Mouse (Mus musculus) forebrain, embryonic 11.5 days (tissue): ENCODE results near the gene Cep104. TPM values are rescaled to one million over a fixed set of nuclear protein-coding genes. Genes with fewer than 3 reads are reported as not detected.

Experiments
- ATAC-seq: fragments of 200-750 bp; cut with Nextera tagmentation; replicated peaks from 2 replicates; pipeline ENCODE4 v1.8.0; 2017; ENCODE audit warnings: moderate TSS enrichment; ENCODE audit not compliant: low FRiP score
- DNase-seq: peaks from one replicate; pipeline ENCODE4 v3.0.0-alpha.2; 2017; ENCODE audit warnings: low spot score
- H3K27ac ChIP-seq: fragments of 300-500 bp; sonication (generic); 2 replicates; pipeline ENCODE4 v1.5.1; 2014; ENCODE audit warnings: low read depth, low read length
- H3K27me3 ChIP-seq: fragments of 300-500 bp; sonication (generic); 2 replicates; pipeline ENCODE4 v1.6.1; 2014; ENCODE audit warnings: mild to moderate bottlenecking, low read length, mixed read lengths; ENCODE audit not compliant: control insufficient read depth, insufficient read depth
- H3K36me3 ChIP-seq: fragments of 300-500 bp; sonication (generic); 2 replicates; pipeline ENCODE4 v1.6.1; 2014; ENCODE audit warnings: mild to moderate bottlenecking, low read length, moderate library complexity, mixed read lengths; ENCODE audit not compliant: control insufficient read depth, insufficient read depth
- H3K4me1 ChIP-seq: fragments of 300-500 bp; sonication (generic); replicated peaks from 2 replicates; pipeline ENCODE4 v1.6.1; 2014; ENCODE audit warnings: low read length, mixed read lengths; ENCODE audit not compliant: control insufficient read depth, insufficient read depth
- H3K4me2 ChIP-seq: fragments of 300-500 bp; sonication (generic); 2 replicates; pipeline ENCODE4 v1.6.1; 2014; ENCODE audit warnings: low read depth, mild to moderate bottlenecking, low read length, moderate library complexity, mixed read lengths; ENCODE audit not compliant: severe bottlenecking
- H3K4me3 ChIP-seq: fragments of 300-500 bp; sonication (generic); 2 replicates; pipeline ENCODE4 v1.5.1; 2014; ENCODE audit warnings: low read depth, low read length
- H3K9ac ChIP-seq: fragments of 300-500 bp; sonication (generic); 2 replicates; pipeline ENCODE4 v1.6.1; 2014; ENCODE audit warnings: low read length
- H3K9me3 ChIP-seq: fragments of 300-500 bp; sonication (generic); 2 replicates; pipeline ENCODE4 v1.6.1; 2016; ENCODE audit warnings: low read length, mixed read lengths; ENCODE audit not compliant: control insufficient read depth
- WGBS: fragments of 180-500 bp; shearing (Covaris S2); extraction: QIAGEN DNeasy Blood & Tissue Kit; methylation state at CpG from one replicate; pipeline ENCODE4 v1.1.7; 2014; 5-methylcytosine and 5-hydroxymethylcytosine counted together
- polyA plus RNA-seq: library from polyadenylated mRNA; unstranded; fragments of >200 nt; fragmentation: Nextera tagmentation; extraction: Ambion mirVana; gene quantifications from 2 replicates; pipeline ENCODE4 v1.2.1, GENCODE M21; 2014

The Cep104 gene
- polyA plus RNA-seq, 1 experiment from 2014 or later: 22.6 TPM

DNA sequence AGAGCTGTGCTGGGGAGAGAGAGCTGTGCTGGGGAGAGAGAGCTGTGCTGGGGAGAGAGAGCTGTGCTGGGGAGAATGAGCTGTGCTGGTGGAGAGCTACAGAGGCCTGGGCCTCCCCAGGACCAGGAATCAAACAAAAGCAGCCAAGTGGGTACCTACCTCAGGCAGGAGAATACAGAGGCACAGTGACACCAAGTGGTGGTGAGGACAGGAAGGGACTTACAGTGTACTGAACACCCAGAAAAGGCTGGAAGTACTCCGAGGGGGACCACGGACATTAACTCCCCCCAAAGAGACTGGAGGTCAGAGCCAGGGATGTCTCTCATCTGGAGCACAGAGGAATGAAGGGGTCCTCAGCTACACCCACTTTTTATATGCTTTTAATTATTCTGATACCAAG lies 6.9 kb upstream of the Cep104 start:
- no peak for DNase-seq
- H3K27ac ChIP-seq: no peak overlapping the region
- no peaks in the 10 kb centered on the region for H3K4me1 ChIP-seq
- no peak for ATAC-seq
- H3K4me3 ChIP-seq: no peak overlapping the region
- no peaks in the 10 kb centered on the region for H3K36me3 ChIP-seq
- H3K9me3 ChIP-seq: no peaks in the 10 kb centered on the region
- WGBS: 92% methylated on average over 2 of the region's 2 CpGs
- H3K9ac ChIP-seq: no peak overlapping the region
- H3K4me2 ChIP-seq: no peak overlapping the region
- no peaks in the 10 kb centered on the region for H3K27me3 ChIP-seq

GRCm38 (mm10) chr4:153975292-153975662 lies 283 bp downstream of the Cep104 start:
- H3K4me2 ChIP-seq: peak overlapping the region; percentile 93
- H3K4me3 ChIP-seq: peak overlapping the region; percentile 88
- H3K36me3 ChIP-seq: no peaks in the 10 kb centered on the region; the same call in 1 of the 2 replicates
- under 1% methylated on average over 33 of the region's 33 CpGs for WGBS
- DNase-seq (no peak), ATAC-seq (peak; percentile 78; the same call in 1 of the 2 replicates)
- peak overlapping the region; percentile 46; the same call in 1 of the 2 replicates for H3K27ac ChIP-seq
- H3K9me3 ChIP-seq: no peaks in the 10 kb centered on the region
- H3K9ac ChIP-seq: peak overlapping the region; percentile 92
- H3K27me3 ChIP-seq: no peaks in the 10 kb centered on the region
- H3K4me1 ChIP-seq: peaks cover 2% of the 10 kb centered on the region; the same call in 1 of the 2 replicates

GRCm38 (mm10) chr4:153975768-153976167 lies 774 bp downstream of the Cep104 start:
- WGBS: 45% methylated on average over 6 of the region's 6 CpGs
- Histone ChIP-seq H3K36me3 (no peaks in the 10 kb centered on the region; the same call in 1 of the 2 replicates), H3K4me1 (peaks cover 2% of the 10 kb centered on the region; the same call in 1 of the 2 replicates), H3K9ac (peak overlapping the region; percentile 92), H3K4me2 (peak overlapping the region; percentile 93), H3K4me3 (peak overlapping the region; percentile 88), H3K27me3 (no peaks in the 10 kb centered on the region), H3K27ac (no peak overlapping the region), H3K9me3 (no peaks in the 10 kb centered on the region)
- ATAC-seq: no peak
- no peak for DNase-seq

- DNase-seq: no peak
- WGBS: 94% methylated on average over 10 of the region's 10 CpGs
- no peak for ATAC-seq
Measured at GRCm38 (mm10) chr4:153979243-153979642, 4.2 kb downstream of the Cep104 start.

DNA sequence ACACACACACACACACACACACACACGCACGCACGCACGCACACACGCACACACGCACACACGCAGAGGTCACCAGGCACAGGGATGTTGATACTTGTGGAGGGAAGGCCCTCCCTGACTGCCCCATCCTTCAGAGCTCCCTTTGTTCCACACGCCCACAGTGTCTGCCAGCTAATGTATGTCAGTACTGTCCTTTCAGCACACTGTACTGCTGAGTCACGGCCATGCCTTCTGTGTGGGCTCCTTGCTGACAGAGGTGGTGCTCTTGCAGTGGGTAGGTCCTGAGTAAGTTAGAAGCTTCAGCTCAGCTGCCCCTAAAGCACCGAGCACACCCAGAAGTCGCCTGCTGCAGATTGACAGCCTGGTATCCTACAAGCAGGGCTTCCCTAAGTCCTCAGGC lies 5.5 kb downstream of the Cep104 start:
- no peak for ATAC-seq
- 95% methylated on average over 11 of the region's 11 CpGs for WGBS
- Histone ChIP-seq H3K4me3 (no peak overlapping the region), H3K9ac (no peak overlapping the region), H3K4me1 (peaks cover 2% of the 10 kb centered on the region; the same call in 1 of the 2 replicates), H3K4me2 (no peak overlapping the region), H3K27me3 (no peaks in the 10 kb centered on the region), H3K36me3 (peaks cover 11% of the 10 kb centered on the region), H3K27ac (no peak overlapping the region), H3K9me3 (no peaks in the 10 kb centered on the region)
- DNase-seq: no peak

More at GRCm38 (mm10) chr4:153979243-153979642, 4.2 kb downstream of the Cep104 start:
- peaks cover 2% of the 10 kb centered on the region; the same call in 1 of the 2 replicates for H3K36me3 ChIP-seq
- H3K4me2 ChIP-seq: no peak overlapping the region
- no peaks in the 10 kb centered on the region for H3K9me3 ChIP-seq
- no peak overlapping the region for H3K27ac ChIP-seq
- no peaks in the 10 kb centered on the region for H3K27me3 ChIP-seq
- peaks cover 2% of the 10 kb centered on the region; the same call in 1 of the 2 replicates for H3K4me1 ChIP-seq
- H3K4me3 ChIP-seq: no peak overlapping the region
- no peak overlapping the region for H3K9ac ChIP-seq

- H3K27ac ChIP-seq: no peak overlapping the region
- H3K4me1 ChIP-seq: no peaks in the 10 kb centered on the region
- H3K4me3 ChIP-seq: no peak overlapping the region
- no peaks in the 10 kb centered on the region for H3K27me3 ChIP-seq
- no peak for ATAC-seq
- H3K36me3 ChIP-seq: peaks cover 10% of the 10 kb centered on the region
- no peaks in the 10 kb centered on the region for H3K9me3 ChIP-seq
- H3K9ac ChIP-seq: no peak overlapping the region
- whole genome bisulfite sequencing: 94% methylated on average over 10 of the region's 10 CpGs
- H3K4me2 ChIP-seq: no peak overlapping the region
- no peak for DNase-seq
Measured at GRCm38 (mm10) chr4:153992715-153993114, 17.7 kb downstream of the Cep104 start.

- H3K9me3 ChIP-seq: no peaks in the 10 kb centered on the region
- H3K9ac ChIP-seq: no peak overlapping the region
- ATAC-seq (no peak), DNase-seq (no peak)
- WGBS: 89% methylated on average over 8 of the region's 8 CpGs
- H3K36me3 ChIP-seq: peaks cover 7% of the 10 kb centered on the region
- no peaks in the 10 kb centered on the region for H3K4me1 ChIP-seq
- H3K27me3 ChIP-seq: no peaks in the 10 kb centered on the region
- H3K4me2 ChIP-seq: no peak overlapping the region
- no peak overlapping the region for H3K4me3 ChIP-seq
- H3K27ac ChIP-seq: no peak overlapping the region
Measured at GRCm38 (mm10) chr4:153993505-153993904, 18.5 kb downstream of the Cep104 start.

DNA sequence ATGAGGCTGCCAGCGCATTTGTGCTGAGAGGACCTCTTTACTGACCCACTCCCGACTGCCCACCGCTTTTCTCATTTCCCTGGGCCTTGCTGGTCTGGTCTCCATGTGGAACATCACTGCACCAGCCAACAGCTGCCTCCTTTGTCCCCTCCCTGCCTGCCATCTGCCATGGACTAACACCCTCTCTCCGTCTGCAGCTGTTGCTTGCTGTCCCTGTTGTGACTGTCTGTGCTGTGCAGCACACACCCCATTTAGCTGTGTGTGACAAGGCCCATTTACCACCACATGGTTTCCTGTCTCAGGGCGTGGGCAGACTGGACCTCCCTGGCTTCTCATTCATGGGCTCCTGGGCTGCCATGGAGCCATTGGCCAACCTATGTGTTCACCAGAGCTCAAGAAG lies 30.5 kb downstream of the Cep104 start:
- Histone ChIP-seq H3K27me3 (no peaks in the 10 kb centered on the region), H3K4me2 (no peak overlapping the region), H3K27ac (no peak overlapping the region), H3K9me3 (no peaks in the 10 kb centered on the region), H3K4me1 (no peaks in the 10 kb centered on the region), H3K9ac (no peak overlapping the region), H3K4me3 (no peak overlapping the region), H3K36me3 (no peaks in the 10 kb centered on the region)
- WGBS: 80% methylated on average over 5 of the region's 5 CpGs
- DNase-seq: no peak
- ATAC-seq: no peak

- Histone ChIP-seq H3K27me3 (no peaks in the 10 kb centered on the region), H3K4me2 (no peak overlapping the region), H3K9me3 (no peaks in the 10 kb centered on the region), H3K36me3 (no peaks in the 10 kb centered on the region), H3K4me3 (no peak overlapping the region), H3K4me1 (no peaks in the 10 kb centered on the region), H3K9ac (no peak overlapping the region), H3K27ac (no peak overlapping the region)
- DNase-seq: no peak
- no peak for ATAC-seq
- 82% methylated on average over 6 of the region's 6 CpGs for WGBS
Measured at GRCm38 (mm10) chr4:154006264-154006663, 31.3 kb downstream of the Cep104 start.
